Mouse (Mus musculus) thymus, postnatal 14 days (tissue): ENCODE data around the gene Wdfy1.

Source experiments
- DNase-seq: peaks from one replicate; pipeline ENCODE4 v3.0.0; 2021

Wdfy1 gene

GRCm38 (mm10) chr1:79707383-79707782 is 68.6 kb downstream of the Wdfy1 start:
- DNase-seq = no peak

GRCm38 (mm10) chr1:79706707-79707106 is 69.2 kb downstream of the Wdfy1 start:
- DNase-seq = no peak

GRCm38 (mm10) chr1:79704672-79705071 is 71.3 kb downstream of the Wdfy1 start:
- DNase-seq = no peak

- no peak for DNase-seq
Measured at GRCm38 (mm10) chr1:79703520-79703919, 72.4 kb downstream of the Wdfy1 start.

GRCm38 (mm10) chr1:79698506-79698905 is 77.4 kb downstream of the Wdfy1 start:
- no peak for DNase-seq

- no peak for DNase-seq
Measured at GRCm38 (mm10) chr1:79697382-79697781, 78.6 kb downstream of the Wdfy1 start.

GRCm38 (mm10) chr1:79696933-79697332 is 79.0 kb downstream of the Wdfy1 start:
- no peak for DNase-seq

GRCm38 (mm10) chr1:79692482-79692881 is 83.5 kb downstream of the Wdfy1 start:
- DNase-seq = no peak

GRCm38 (mm10) chr1:79687254-79687653 is 88.7 kb downstream of the Wdfy1 start:
- DNase-seq = no peak

- no peak for DNase-seq
Measured at GRCm38 (mm10) chr1:79684027-79684426, 91.9 kb downstream of the Wdfy1 start.

GRCm38 (mm10) chr1:79682936-79683335 is 93.0 kb downstream of the Wdfy1 start:
- no peak for DNase-seq

GRCm38 (mm10) chr1:79680777-79681176 is 95.2 kb downstream of the Wdfy1 start:
- no peak for DNase-seq

GRCm38 (mm10) chr1:79678117-79678684 is 97.7 kb downstream of the Wdfy1 start:
- no peak for DNase-seq

GRCm38 (mm10) chr1:79675716-79676115 is 100.2 kb downstream of the Wdfy1 start:
- no peak for DNase-seq

- peak; percentile 86 for DNase-seq
Measured at GRCm38 (mm10) chr1:79671543-79672337, 104.2 kb downstream of the Wdfy1 start, which contains the start of gene Ap1s3. TSS of gene Ap1s3 (minus strand) at chr1:79671972.

- peak; percentile 30 for DNase-seq
Measured at GRCm38 (mm10) chr1:79671196-79671542, 104.8 kb downstream of the Wdfy1 start.

- no peak for DNase-seq
Measured at GRCm38 (mm10) chr1:79669419-79669974, 106.4 kb downstream of the Wdfy1 start.

- DNase-seq = no peak
Measured at GRCm38 (mm10) chr1:79664911-79665310, 111.0 kb downstream of the Wdfy1 start.

- no peak for DNase-seq
Measured at GRCm38 (mm10) chr1:79659598-79659997, 116.3 kb downstream of the Wdfy1 start.

- no peak for DNase-seq
Measured at GRCm38 (mm10) chr1:79657411-79657810, 118.5 kb downstream of the Wdfy1 start.

GRCm38 (mm10) chr1:79655819-79656555 is 120.0 kb downstream of the Wdfy1 start:
- DNase-seq = no peak

- no peak for DNase-seq
Measured at GRCm38 (mm10) chr1:79654948-79655347, 121.0 kb downstream of the Wdfy1 start.
